In the genomic region with DNA sequence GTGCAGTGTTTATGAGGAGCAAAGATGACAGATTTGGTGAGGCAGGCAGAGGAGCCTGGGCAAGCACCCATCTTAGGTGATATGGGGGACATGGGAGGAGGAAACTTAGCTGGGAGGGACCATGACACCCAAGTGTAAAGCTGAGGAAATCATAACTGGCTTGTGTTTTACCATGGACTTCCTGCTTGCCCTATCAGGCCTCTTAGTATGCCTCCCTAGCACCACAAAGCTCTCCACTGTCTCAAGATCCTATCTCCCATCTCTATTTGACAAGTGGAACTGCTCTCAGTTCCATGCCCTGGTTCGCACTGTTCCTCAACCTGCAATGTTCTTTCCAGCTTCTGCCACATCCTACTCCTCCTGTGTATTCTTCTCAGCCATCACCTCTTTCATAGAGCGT, we compare ENCODE assay signal across 28 mouse cellular contexts. TPM values are rescaled to one million over a fixed set of nuclear protein-coding genes. Genes with fewer than 3 reads are reported as not detected.
"Had no signal": no experiment of that assay in that cellular context is flagged by ENCODE, and none has a peak within 500 bp of the region (broad histone marks: within the 10 kb centered on the region; RNA-seq: fewer than 3 reads in every experiment).

No protein-coding gene starts in this region.

- DNase-seq: gastrocnemius, adult 2 months; gastrocnemius, postnatal 10 days; gastrocnemius, postnatal 25 days; heart, adult 11 months; heart, adult 2 months; heart, postnatal 14 days; heart, postnatal 36 days; kidney, adult 11 months; kidney, adult 2 months; kidney, adult 9 months; kidney, postnatal 14 days; kidney, postnatal 36 days; liver; liver, embryonic 13.5 days had no signal

- ATAC-seq: hindbrain, postnatal 0 days; intestine, embryonic 16.5 days had no signal

- H3K4me3 ChIP-seq: gastrocnemius, adult 2 months; heart, adult 2 months; heart, embryonic 13.5 days; heart, embryonic 15.5 days; hindbrain, embryonic 13.5 days; hindbrain, embryonic 15.5 days; kidney, embryonic 15.5 days; layer of hippocampus, adult 2 months; limb, embryonic 10.5 days; limb, embryonic 12.5 days; liver, embryonic 13.5 days; liver, embryonic 15.5 days had no signal

- H3K27ac ChIP-seq: gastrocnemius, adult 2 months; heart, adult 2 months; heart, embryonic 13.5 days; heart, embryonic 15.5 days; hindbrain, embryonic 13.5 days; hindbrain, embryonic 15.5 days; hindbrain, postnatal 0 days; kidney, embryonic 15.5 days; kidney, postnatal 0 days; layer of hippocampus, adult 2 months; limb, embryonic 10.5 days; limb, embryonic 12.5 days; liver, embryonic 13.5 days; liver, embryonic 15.5 days had no signal

RNA-seq across cellular contexts. Expression of a gene that starts 18.0 kb away (rescaled TPM):
- total RNA-seq: gastrocnemius, adult 2 months; gastrocnemius, postnatal 25 days; gastrocnemius, postnatal 4 days; heart, adult 2 months; heart, postnatal 14 days; heart, postnatal 36 days; hematopoietic stem cell, adult 5-6 weeks had no signal
